Mouse (Mus musculus): ENCODE results near the gene M1ap. TPM values are rescaled to one million over a fixed set of nuclear protein-coding genes. Genes with fewer than 3 reads are reported as not detected.

Gene M1ap
- polyA plus RNA-seq, 1 experiment from 2014 or later: 0.19 TPM

DNA sequence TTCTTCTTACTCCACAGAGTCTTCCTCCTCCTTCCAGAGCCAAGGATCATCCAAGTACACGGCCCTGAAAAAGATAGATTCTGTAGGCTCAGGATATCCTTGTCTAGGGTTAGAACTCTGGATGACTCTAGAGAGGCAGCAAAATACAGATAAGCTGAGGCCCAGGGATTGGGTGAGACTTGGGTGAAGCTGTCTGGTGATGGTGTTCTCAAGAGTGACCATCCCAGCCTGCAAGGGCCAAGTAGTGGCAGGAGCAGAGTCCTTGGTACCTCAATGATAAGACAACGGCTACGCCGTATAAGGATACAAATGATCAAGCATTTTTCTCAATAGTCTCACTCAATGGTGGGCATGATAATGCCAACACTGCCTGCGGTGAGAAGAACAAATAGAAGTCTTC, 57.1 kb downstream of the M1ap start:
- Histone ChIP-seq H3K27me3 (ENCODE audit: low read depth, poor library complexity, severe bottlenecking) (no peaks in the 10 kb centered on the region), H3K4me3 (no peak overlapping the region), H3K27ac (no peak overlapping the region), H3K9me3 (replicated peaks) (no peaks in the 10 kb centered on the region), H3K4me1 (0 out of 2 replicates have a peak, but pooled peaks cover 7% of the 10 kb centered on the region), H3K36me3 (no peaks in the 10 kb centered on the region)
- no peak for DNase-seq (ENCODE audit: low spot score)
- WGBS: 95% methylated on average over 5 of the region's 5 CpGs

DNA sequence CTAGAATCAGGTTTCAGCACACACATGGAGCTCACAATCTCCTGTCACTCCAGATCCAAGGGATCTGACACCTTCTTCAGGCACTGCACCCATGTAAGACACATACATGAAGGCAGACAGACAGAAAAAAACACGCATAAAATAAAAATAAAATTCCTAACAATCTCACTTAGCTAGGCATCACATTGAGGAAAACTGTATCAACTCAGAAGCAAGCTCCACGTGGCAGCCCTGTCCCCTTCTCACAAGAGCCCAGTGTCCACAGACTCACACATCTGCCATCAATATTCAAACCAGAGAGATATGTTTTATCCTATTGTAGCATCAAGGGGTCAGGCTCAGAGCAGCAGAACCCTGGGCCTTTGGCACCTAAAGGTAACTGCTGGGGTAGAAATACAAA, 57.6 kb downstream of the M1ap start:
- Histone ChIP-seq H3K4me3 (no peak overlapping the region), H3K27me3 (ENCODE audit: low read depth, poor library complexity, severe bottlenecking) (no peaks in the 10 kb centered on the region), H3K36me3 (no peaks in the 10 kb centered on the region), H3K9me3 (replicated peaks) (no peaks in the 10 kb centered on the region), H3K27ac (no peak overlapping the region; the same call in 1 of the 2 replicates), H3K4me1 (0 out of 2 replicates have a peak, but pooled peaks cover 7% of the 10 kb centered on the region)
- WGBS: 77% methylated on average over 2 of the region's 2 CpGs
- no peak for DNase-seq (ENCODE audit: low spot score)

DNA sequence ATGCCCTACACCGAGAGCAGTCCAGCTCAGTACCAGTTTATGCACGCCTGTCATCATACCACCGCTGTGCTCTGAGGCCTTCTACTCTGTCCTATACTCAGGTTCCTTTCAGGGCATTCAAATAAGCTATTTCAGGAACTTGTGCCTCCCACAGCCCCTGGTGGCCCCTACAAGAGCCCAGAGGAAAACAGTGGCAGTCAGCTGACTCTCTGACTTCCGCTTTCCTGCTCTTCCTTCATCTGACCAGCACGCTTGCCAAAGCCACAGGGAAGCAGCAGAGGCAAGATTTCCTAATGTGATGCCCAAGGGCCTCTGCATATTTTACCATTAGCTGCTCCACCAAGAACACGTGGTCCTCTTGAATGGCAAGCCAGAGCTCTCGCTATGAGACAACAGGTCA, 58.2 kb downstream of the M1ap start:
- DNase-seq (ENCODE audit: low spot score): no peak

DNA sequence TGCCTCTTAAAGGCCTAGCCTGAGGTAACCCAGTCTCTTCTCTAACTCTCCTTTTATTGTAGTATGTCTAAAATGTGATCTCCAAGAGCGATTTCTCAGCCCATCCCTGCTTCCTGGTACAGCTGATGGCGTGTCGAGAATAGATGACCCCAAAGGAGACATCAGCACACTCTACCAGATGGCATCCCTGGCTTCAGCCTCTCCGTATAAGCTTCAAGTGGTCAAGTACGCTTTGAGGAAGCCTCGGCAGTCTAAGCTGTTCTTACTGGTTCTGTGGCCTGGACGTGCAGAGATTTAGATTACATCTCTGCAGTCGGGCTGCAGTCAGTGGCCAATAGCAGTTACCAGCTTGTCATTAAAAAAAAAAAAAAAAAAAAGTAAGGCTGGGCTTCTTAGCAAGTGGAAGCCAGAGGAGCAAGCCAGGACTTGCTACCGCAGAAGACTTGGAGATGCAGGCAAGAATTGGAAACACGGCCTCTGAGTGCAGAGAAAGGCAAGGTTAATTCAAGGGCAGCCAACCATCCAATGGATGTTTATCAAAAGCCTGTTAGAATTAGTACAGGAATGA, 58.8 kb downstream of the M1ap start:
- no peaks in the 10 kb centered on the region for H3K27me3 ChIP-seq (ENCODE audit: low read depth, poor library complexity, severe bottlenecking)
- H3K4me1 ChIP-seq: peaks cover 7% of the 10 kb centered on the region; the same call in 1 of the 2 replicates
- DNase-seq (ENCODE audit: low spot score): no peak
- H3K27ac ChIP-seq: no peak overlapping the region
- H3K36me3 ChIP-seq: no peaks in the 10 kb centered on the region
- no peaks in the 10 kb centered on the region for H3K9me3 ChIP-seq (replicated peaks)
- H3K4me3 ChIP-seq: no peak overlapping the region
- WGBS: 80% methylated on average over 10 of the region's 10 CpGs

More for the DNA sequence above, 58.2 kb downstream of the M1ap start:
- peaks cover 7% of the 10 kb centered on the region; the same call in 1 of the 2 replicates for H3K4me1 ChIP-seq
- H3K27me3 ChIP-seq (ENCODE audit: low read depth, poor library complexity, severe bottlenecking): no peaks in the 10 kb centered on the region
- no peak overlapping the region; the same call in 1 of the 2 replicates for H3K27ac ChIP-seq
- no peaks in the 10 kb centered on the region for H3K9me3 ChIP-seq (replicated peaks)
- H3K4me3 ChIP-seq: no peak overlapping the region
- WGBS: 71% methylated on average over 7 of the region's 7 CpGs
- no peaks in the 10 kb centered on the region for H3K36me3 ChIP-seq

DNA sequence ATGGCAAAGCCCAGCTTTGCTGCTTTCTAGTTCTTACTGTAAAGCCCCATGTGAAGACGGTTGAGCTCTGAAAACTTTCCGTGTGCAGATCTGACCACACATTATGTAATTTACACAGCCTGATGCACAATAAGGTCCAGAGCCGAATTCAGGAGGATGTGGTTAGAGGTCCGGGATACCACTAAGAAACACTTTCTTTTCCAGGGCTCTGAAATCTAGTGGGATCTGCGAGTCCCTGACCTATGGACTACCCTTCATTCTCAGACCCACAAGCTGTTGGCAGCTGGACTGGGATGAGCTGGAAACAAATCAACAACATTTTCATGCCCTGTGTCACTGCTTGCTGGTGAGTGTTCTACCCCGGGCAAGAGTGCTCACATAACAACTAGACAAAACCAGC, 59.4 kb downstream of the M1ap start:
- 87% methylated on average over 6 of the region's 6 CpGs for WGBS
- no peak for DNase-seq (ENCODE audit: low spot score)
- Histone ChIP-seq H3K27me3 (ENCODE audit: low read depth, poor library complexity, severe bottlenecking) (no peaks in the 10 kb centered on the region), H3K9me3 (replicated peaks) (no peaks in the 10 kb centered on the region), H3K27ac (no peak overlapping the region), H3K4me1 (peaks cover 7% of the 10 kb centered on the region; the same call in 1 of the 2 replicates), H3K36me3 (no peaks in the 10 kb centered on the region), H3K4me3 (no peak overlapping the region)

DNA sequence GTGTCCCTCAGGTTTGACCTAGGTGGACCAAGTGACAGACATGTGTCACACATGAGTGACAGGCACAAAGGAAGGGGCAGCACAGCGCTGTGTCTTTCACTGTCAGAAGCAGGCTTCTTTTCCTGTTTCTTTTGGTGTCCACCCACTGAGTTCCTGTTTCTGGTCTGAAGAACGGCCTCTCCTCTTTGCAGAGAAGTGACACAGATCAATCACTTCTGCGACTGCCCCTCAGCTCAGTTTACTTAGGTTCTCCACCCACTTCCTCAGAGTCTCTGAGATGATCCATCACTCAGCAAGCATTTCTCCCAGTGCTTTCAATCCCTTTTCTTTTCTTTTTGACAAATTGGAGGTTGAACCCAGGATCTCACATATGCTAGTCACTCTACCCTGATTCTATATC, 62.0 kb downstream of the M1ap start:
- Histone ChIP-seq H3K36me3 (no peaks in the 10 kb centered on the region), H3K9me3 (replicated peaks) (no peaks in the 10 kb centered on the region), H3K27ac (no peak overlapping the region), H3K4me1 (peaks cover 9% of the 10 kb centered on the region; the same call in 1 of the 2 replicates), H3K27me3 (ENCODE audit: low read depth, poor library complexity, severe bottlenecking) (no peaks in the 10 kb centered on the region), H3K4me3 (no peak overlapping the region)
- DNase-seq (ENCODE audit: low spot score): no peak
- WGBS: 43% methylated on average over 3 of the region's 3 CpGs

DNA sequence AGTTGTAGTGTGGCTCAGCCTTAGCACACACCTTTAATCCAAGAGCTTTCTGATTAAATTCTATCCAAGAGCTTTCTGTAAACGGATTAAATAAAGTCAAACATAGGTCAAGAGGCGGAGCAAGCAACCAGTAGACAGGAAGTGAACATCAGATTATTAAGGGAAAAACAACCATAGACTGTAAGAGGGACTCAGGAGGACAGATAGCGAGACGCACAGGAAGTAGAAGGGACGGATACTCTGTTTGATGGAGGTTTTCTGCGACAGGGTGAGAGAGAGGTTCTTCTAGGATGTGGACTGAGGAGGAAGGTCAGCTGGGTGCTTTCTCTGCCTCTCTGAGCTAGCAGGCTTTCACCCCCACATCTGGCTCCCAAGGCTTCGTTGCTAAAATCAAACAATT, 63.3 kb downstream of the M1ap start:
- no peaks in the 10 kb centered on the region for H3K27me3 ChIP-seq (ENCODE audit: low read depth, poor library complexity, severe bottlenecking)
- no peak overlapping the region for H3K27ac ChIP-seq
- DNase-seq (ENCODE audit: low spot score): no peak
- H3K4me3 ChIP-seq: no peak overlapping the region
- H3K36me3 ChIP-seq: no peaks in the 10 kb centered on the region
- H3K9me3 ChIP-seq (replicated peaks): no peaks in the 10 kb centered on the region
- 78% methylated on average over 7 of the region's 7 CpGs for WGBS
- H3K4me1 ChIP-seq: peaks cover 4% of the 10 kb centered on the region; the same call in 1 of the 2 replicates

DNA sequence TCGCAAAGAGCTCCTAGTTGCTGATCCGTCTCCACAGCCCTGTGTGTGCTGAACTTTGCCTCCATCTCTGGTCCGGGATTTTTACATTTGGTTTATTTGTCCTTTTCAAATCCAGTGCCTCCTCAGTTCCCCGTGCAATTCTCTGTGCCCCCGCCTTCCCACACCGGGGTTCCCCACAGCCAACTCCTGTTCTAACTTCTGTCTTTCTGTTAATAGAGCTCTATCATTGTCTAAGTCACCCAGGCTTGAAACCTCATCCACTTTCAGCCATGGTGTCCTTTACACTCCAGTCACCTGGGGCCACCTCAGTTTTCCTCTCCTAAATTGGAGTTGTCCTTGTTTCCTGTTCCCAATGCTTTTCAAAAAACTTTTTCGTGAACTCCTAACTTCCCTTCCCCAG, 64.6 kb downstream of the M1ap start:
- no peak overlapping the region for H3K4me3 ChIP-seq
- H3K27ac ChIP-seq: no peak overlapping the region
- no peak for DNase-seq (ENCODE audit: low spot score)
- H3K36me3 ChIP-seq: no peaks in the 10 kb centered on the region
- peaks cover 2% of the 10 kb centered on the region; the same call in 1 of the 2 replicates for H3K4me1 ChIP-seq
- no peaks in the 10 kb centered on the region for H3K27me3 ChIP-seq (ENCODE audit: low read depth, poor library complexity, severe bottlenecking)
- H3K9me3 ChIP-seq (replicated peaks): no peaks in the 10 kb centered on the region
- 91% methylated on average over 7 of the region's 7 CpGs for WGBS

DNA sequence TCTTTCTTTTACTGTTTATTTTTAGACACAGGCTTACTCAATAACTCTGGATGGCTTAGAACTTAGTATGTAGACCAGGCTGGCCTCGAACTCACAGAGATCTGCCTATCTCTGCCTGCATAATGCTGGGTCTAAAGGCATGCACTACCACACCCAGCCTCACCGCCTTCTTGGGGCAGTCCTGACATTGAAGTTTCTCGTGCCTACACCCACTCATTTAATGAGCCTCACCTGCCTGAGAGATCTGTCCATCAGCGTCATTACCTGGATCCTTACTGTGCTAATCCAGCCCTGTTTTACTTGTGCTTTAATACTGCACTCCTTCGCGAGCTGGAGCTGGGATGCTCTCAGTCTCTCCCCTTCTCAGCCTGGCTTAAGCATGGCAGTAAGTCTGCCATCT, 65.1 kb downstream of the M1ap start:
- WGBS: 80% methylated on average over 6 of the region's 6 CpGs

DNA sequence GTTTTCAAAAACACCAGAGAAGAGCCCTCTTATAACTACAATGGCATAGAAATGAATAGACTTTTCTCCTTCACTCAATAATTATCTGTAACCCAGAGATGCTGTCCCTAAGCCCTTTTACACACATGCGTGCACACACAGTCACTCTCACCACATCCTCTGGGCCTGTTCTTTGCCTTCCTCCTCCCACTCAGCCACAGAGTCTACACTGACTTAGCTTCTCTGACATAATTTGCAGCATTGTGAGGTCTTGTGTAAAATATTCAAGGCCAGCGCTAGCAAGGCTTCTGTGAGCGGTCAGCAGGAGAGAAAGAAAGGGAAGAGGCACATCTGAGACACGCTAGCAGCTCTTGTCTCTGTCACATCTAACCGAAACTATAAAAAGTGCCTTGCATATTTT, 66.7 kb downstream of the M1ap start:
- no peak overlapping the region for H3K27ac ChIP-seq

More for the DNA sequence above, 65.1 kb downstream of the M1ap start:
- Histone ChIP-seq H3K27me3 (ENCODE audit: low read depth, poor library complexity, severe bottlenecking) (no peaks in the 10 kb centered on the region), H3K27ac (no peak overlapping the region), H3K9me3 (replicated peaks) (no peaks in the 10 kb centered on the region), H3K36me3 (no peaks in the 10 kb centered on the region), H3K4me1 (peaks cover 2% of the 10 kb centered on the region; the same call in 1 of the 2 replicates), H3K4me3 (no peak overlapping the region)
- no peak for DNase-seq (ENCODE audit: low spot score)

DNA sequence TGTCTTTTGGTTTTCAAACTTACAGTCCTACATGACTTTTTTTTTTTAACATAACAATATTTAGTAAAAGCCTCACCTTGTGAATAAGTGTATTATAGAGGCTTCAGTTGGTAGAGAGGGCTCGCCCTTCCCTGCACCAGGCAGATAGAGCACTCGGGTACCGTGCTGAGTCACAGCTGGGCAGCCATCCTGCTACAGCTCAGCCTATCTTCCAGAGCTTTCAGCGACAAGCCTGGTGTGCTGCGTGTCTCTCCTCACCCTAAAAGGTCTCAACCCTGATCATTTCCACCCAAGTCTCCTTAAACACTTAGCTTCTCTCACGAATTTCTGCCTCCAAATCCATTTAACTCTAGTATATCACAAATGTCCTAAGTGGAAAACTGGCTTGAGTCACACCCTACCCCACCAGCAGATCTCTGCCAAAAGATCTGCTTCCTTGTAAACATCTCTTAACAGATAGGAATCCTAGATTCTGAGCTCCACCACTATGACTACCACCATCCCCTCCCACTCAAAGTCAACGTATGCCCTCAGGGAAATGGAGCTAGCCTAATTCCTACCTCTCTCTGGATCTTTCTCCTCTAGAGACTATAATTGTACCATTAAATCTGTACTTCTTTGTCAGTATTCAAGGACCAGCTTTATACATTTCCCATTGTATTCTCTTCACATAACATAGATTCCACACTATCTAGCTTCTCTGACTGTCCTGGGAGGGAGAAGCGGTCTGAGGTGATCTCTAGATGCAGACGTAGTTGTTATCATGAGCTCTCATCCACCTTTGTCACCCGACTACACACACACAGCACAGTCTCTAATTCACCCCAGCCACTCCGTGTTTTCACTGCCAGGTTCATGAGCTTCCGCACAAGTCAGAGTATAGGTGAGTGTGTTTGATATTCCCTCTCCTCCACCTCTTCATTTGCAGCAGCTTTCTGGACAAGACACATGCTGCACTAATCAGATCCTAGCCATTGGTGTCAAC, 68.1 kb downstream of the M1ap start:
- Histone ChIP-seq H3K4me3 (no peak overlapping the region), H3K27ac (no peak overlapping the region), H3K27me3 (ENCODE audit: low read depth, poor library complexity, severe bottlenecking) (no peaks in the 10 kb centered on the region), H3K4me1 (peaks cover 2% of the 10 kb centered on the region), H3K9me3 (replicated peaks) (no peaks in the 10 kb centered on the region), H3K36me3 (no peaks in the 10 kb centered on the region)
- WGBS: 81% methylated on average over 12 of the region's 12 CpGs
- no peak for DNase-seq (ENCODE audit: low spot score)

More for the DNA sequence above, 66.7 kb downstream of the M1ap start:
- Histone ChIP-seq H3K4me1 (peaks cover 2% of the 10 kb centered on the region), H3K27me3 (ENCODE audit: low read depth, poor library complexity, severe bottlenecking) (no peaks in the 10 kb centered on the region), H3K4me3 (no peak overlapping the region), H3K9me3 (replicated peaks) (no peaks in the 10 kb centered on the region), H3K36me3 (no peaks in the 10 kb centered on the region)
- WGBS: 85% methylated on average over 5 of the region's 5 CpGs
- DNase-seq (ENCODE audit: low spot score): no peak

DNA sequence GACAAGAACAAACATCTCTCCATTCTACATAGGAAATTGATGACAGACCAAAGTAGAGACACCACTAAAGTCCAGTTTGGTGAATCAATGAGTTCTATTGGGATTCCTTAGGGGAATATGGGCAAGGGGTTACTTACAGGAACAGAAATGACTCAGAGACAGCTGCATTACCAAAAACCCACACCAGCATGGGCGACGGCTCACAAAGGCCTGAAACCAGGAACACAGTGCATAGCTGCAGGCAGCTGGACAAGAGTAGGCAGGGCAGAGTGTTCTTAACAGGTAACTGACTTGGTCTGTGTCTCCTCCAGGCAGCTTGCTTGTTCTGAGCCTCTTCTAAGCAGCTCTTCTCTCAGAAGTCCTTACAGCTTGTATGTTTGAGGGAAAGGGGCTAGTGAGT, 69.0 kb downstream of the M1ap start:
- DNase-seq (ENCODE audit: low spot score): no peak
- peaks cover 2% of the 10 kb centered on the region for H3K4me1 ChIP-seq
- no peak overlapping the region for H3K27ac ChIP-seq
- H3K27me3 ChIP-seq (ENCODE audit: low read depth, poor library complexity, severe bottlenecking): no peaks in the 10 kb centered on the region
- WGBS: 88% methylated on average over 2 of the region's 2 CpGs
- H3K4me3 ChIP-seq: no peak overlapping the region
- no peaks in the 10 kb centered on the region for H3K36me3 ChIP-seq
- no peaks in the 10 kb centered on the region for H3K9me3 ChIP-seq (replicated peaks)

DNA sequence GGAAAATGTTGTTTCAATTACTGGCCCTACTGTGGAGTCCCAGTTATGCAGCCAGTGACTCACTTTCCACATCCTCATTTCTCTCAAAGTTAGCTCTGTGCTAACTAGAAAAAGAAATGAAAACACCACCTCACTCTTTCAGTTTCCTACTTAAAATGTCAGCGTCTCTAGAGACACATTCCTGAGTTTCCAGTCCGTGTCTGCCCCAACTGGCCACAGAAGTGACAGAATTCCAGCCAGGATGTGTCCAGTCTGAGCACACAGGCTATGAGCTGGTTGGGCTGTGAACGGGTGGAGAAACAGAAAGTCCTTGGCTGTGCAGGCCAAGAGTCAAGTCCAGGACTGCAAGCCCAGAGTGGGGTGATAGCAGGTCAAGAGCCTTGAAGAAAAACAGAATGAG, 70.5 kb downstream of the M1ap start:
- Histone ChIP-seq H3K9me3 (replicated peaks) (no peaks in the 10 kb centered on the region), H3K27ac (no peak overlapping the region), H3K36me3 (no peaks in the 10 kb centered on the region), H3K4me3 (no peak overlapping the region), H3K27me3 (ENCODE audit: low read depth, poor library complexity, severe bottlenecking) (no peaks in the 10 kb centered on the region), H3K4me1 (peaks cover 2% of the 10 kb centered on the region)
- DNase-seq (ENCODE audit: low spot score): no peak
- 67% methylated on average over 3 of the region's 3 CpGs for WGBS
